19 mouse cellular contexts compared by ENCODE assay signal in the genomic region with DNA sequence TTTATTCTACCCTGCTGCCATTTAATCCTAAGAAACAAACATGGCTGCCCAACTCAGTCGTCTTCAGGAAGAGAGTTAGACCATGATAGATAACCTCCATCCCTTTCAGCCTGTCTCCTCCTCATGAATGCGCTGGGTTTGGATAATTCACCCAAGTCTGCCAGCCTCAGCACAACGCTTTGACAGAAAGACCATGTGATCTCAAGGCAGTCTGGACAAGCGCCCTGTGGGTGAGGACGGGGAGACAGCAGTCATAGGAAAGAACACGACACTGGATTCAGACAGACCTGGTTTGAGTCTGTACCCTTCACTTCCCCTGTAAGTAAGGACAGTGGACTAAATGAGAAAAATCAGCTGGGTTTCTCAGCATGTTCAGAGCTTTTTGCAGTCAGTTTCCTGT. TPM values are rescaled to one million over a fixed set of nuclear protein-coding genes. Genes with fewer than 3 reads are reported as not detected.
DNase-seq lines count a peak whose midpoint lies in the region; ATAC-seq lines count a peak whose summit lies in the region.
"Had no signal": no experiment of that assay in that cellular context is flagged by ENCODE, and none has a peak within 500 bp of the region (broad histone marks: within the 10 kb centered on the region; RNA-seq: fewer than 3 reads in every experiment).

No protein-coding gene starts in this region.

- H3K27me3 ChIP-seq in kidney, embryonic 15.5 days, result no peaks in the 10 kb centered on the region
- no peaks in the 10 kb centered on the region for H3K27me3 ChIP-seq in megakaryocyte, embryonic 14.5 days (replicated peaks)
- H3K27me3 ChIP-seq: heart, embryonic 15.5 days; limb, embryonic 13.5 days; neural tube, embryonic 12.5 days had no signal

- WGBS in kidney, embryonic 15.5 days, result 77% methylated on average over 6 of the region's 6 CpGs

- ATAC-seq in kidney, embryonic 15.5 days (replicated peaks; ENCODE audit: low FRiP score), result no peak
- ATAC-seq in megakaryocyte, adult 5-6 weeks (ENCODE audit: poor library complexity, severe bottlenecking), result no peak
- no peak for ATAC-seq in megakaryocyte-erythroid progenitor cell, adult 5-6 weeks (replicated peaks; ENCODE audit: low FRiP score, low TSS enrichment, poor library complexity, severe bottlenecking)
- ATAC-seq: forebrain, embryonic 14.5 days; lung, postnatal 0 days had no signal

- DNase-seq in kidney, adult 11 months, result peak; percentile 47
- peak; percentile 53 to 74 for DNase-seq in kidney, postnatal 25 days
- DNase-seq in telencephalon, adult 2 months (ENCODE audit: low read depth, low spot score), result peak; percentile 6
- no peak for DNase-seq in layer of hippocampus, postnatal 14 days (ENCODE audit: low spot score in 2 of 2)
- DNase-seq: B cell, adult 2 months; cerebellum, adult 11 months; thymus, postnatal 36 days had no signal

- H3K4me1 ChIP-seq in kidney, embryonic 15.5 days, result peaks cover 15% of the 10 kb centered on the region
- peaks cover 39% of the 10 kb centered on the region for H3K4me1 ChIP-seq in megakaryocyte, embryonic 14.5 days

- no peak overlapping the region for H3K9ac ChIP-seq in kidney, embryonic 15.5 days
- H3K9ac ChIP-seq: heart, embryonic 15.5 days; limb, embryonic 13.5 days; neural tube, embryonic 12.5 days had no signal

- H3K4me3 ChIP-seq in kidney, embryonic 15.5 days (replicated peaks), result no peak overlapping the region
- peak overlapping the region; percentile 66 for H3K4me3 ChIP-seq in megakaryocyte, embryonic 14.5 days (replicated peaks)
- H3K4me3 ChIP-seq: heart, embryonic 15.5 days; limb, embryonic 13.5 days; neural tube, embryonic 12.5 days had no signal

- H3K36me3 ChIP-seq in kidney, embryonic 15.5 days, result no peaks in the 10 kb centered on the region
- H3K36me3 ChIP-seq in megakaryocyte, embryonic 14.5 days (replicated peaks; ENCODE audit: low read length), result peaks cover 35% of the 10 kb centered on the region
- H3K36me3 ChIP-seq: heart, embryonic 15.5 days; limb, embryonic 13.5 days; neural tube, embryonic 12.5 days had no signal

- no peak overlapping the region for H3K4me2 ChIP-seq in kidney, embryonic 15.5 days
- H3K4me2 ChIP-seq: heart, embryonic 15.5 days; limb, embryonic 13.5 days; neural tube, embryonic 12.5 days had no signal

- H3K27ac ChIP-seq in kidney, embryonic 15.5 days, result no peak overlapping the region
- H3K27ac ChIP-seq: heart, embryonic 15.5 days; limb, embryonic 13.5 days; neural tube, embryonic 12.5 days had no signal

- no peaks in the 10 kb centered on the region for H3K9me3 ChIP-seq in kidney, embryonic 15.5 days (replicated peaks)
- H3K9me3 ChIP-seq in megakaryocyte, embryonic 14.5 days, result no peaks in the 10 kb centered on the region
- H3K9me3 ChIP-seq: heart, embryonic 15.5 days; limb, embryonic 13.5 days; neural tube, embryonic 12.5 days had no signal

RNA-seq across cellular contexts. Expression of a gene that starts 3.1 kb away (rescaled TPM):
- polyA plus RNA-seq in kidney, embryonic 15.5 days (2015; fragmentation: Nextera tagmentation; extraction: Ambion mirVana), result 40.1 and 45.0 TPM in 2 replicates
- 7.9 and 8.8 TPM in 2 replicates for polyA plus RNA-seq in megakaryocyte, embryonic 14.5 days (2012; ENCODE audit: insufficient read depth, low replicate concordance)
- total RNA-seq in megakaryocyte, adult 5-6 weeks (2015), result 9.6 and 9.7 TPM in 2 replicates
- total RNA-seq in megakaryocyte, adult 5-6 weeks (2017), result 13.3 and 17.1 TPM in 2 replicates
- 10 to 100 TPM; 14.5 to 16.4 TPM for total RNA-seq in layer of hippocampus, postnatal 14 days (2021)
- 20.2 and 27.0 TPM in 2 replicates for total RNA-seq in megakaryocyte-erythroid progenitor cell, adult 5-6 weeks (2014; fragmentation: Nextera tagmentation)
- total RNA-seq in megakaryocyte-erythroid progenitor cell, adult 5-6 weeks (2017), result 18.9 and 23.2 TPM in 2 replicates

RNA-seq across cellular contexts. Expression of a gene that starts 21.5 kb away (rescaled TPM):
- 0.93 and 1.7 TPM in 2 replicates for polyA plus RNA-seq in kidney, embryonic 15.5 days (2015; fragmentation: Nextera tagmentation; extraction: Ambion mirVana)
- polyA plus RNA-seq in megakaryocyte, embryonic 14.5 days (2012; ENCODE audit: insufficient read depth, low replicate concordance), result 0.95 TPM in 1 of 2 replicates, not detected in the other
- total RNA-seq in megakaryocyte, adult 5-6 weeks (2015), result not detected in 2 replicates
- not detected in 2 replicates for total RNA-seq in megakaryocyte, adult 5-6 weeks (2017)
- total RNA-seq in layer of hippocampus, postnatal 14 days (2021), result 1 to 10 TPM; 3.1 to 4.9 TPM
- not detected in 2 replicates for total RNA-seq in megakaryocyte-erythroid progenitor cell, adult 5-6 weeks (2014; fragmentation: Nextera tagmentation)
- not detected in 2 replicates for total RNA-seq in megakaryocyte-erythroid progenitor cell, adult 5-6 weeks (2017)
- total RNA-seq: common myeloid progenitor, adult 5-6 weeks; megakaryocyte progenitor cell, adult 5-6 weeks; monocyte, adult 5-6 weeks had no signal

Comparison
In these comparisons a context has a peak if more than half of its experiments do, and no peak if none do; other contexts are left out.
1. DNase-seq: peak in kidney, adult 11 months (single experiment), kidney, postnatal 25 days (2 of 2) and telencephalon, adult 2 months (single experiment); none in layer of hippocampus, postnatal 14 days (0 of 2).
2. RNA of a gene that starts 21.5 kb away (total RNA-seq): 3.1 to 4.9 TPM in layer of hippocampus, postnatal 14 days; not detected in megakaryocyte, adult 5-6 weeks and not detected in megakaryocyte-erythroid progenitor cell, adult 5-6 weeks; every median in the first group is over 4 times any median in the second.